Mouse (Mus musculus) layer of hippocampus, adult 9-11 months (tissue): ENCODE measurements at regions not wholly inside any gene's neighbourhood (a gene's known extent, or its start where the extent isn't known, plus 50 kb on each side); places are given as distances from the start of the nearest gene placed in this dataset.
A peak's percentile ranks its signal among the peaks of the same experiment; 100 is the strongest.

Experiments
- DNase-seq: peaks from one replicate; pipeline ENCODE4 v3.0.0; 2022

GRCm38 (mm10) chr16:46581115-46581514 is 82.8 kb upstream of the Nectin3 start:
- no peak for DNase-seq

- no peak for DNase-seq
Measured at GRCm38 (mm10) chr16:46574221-46574620, 75.9 kb upstream of the Nectin3 start.

- peak; percentile 4 for DNase-seq
Measured at GRCm38 (mm10) chr16:46567446-46567845, 69.1 kb upstream of the Nectin3 start.

GRCm38 (mm10) chr16:46566020-46566581 is 67.8 kb upstream of the Nectin3 start:
- DNase-seq, result no peak

GRCm38 (mm10) chr16:46557281-46557680 is 59.0 kb upstream of the Nectin3 start:
- no peak for DNase-seq

GRCm38 (mm10) chr16:46548207-46548606 is 49.9 kb upstream of the Nectin3 start:
- no peak for DNase-seq
